Mouse (Mus musculus): ENCODE data around the gene Gnl3l.

DNA sequence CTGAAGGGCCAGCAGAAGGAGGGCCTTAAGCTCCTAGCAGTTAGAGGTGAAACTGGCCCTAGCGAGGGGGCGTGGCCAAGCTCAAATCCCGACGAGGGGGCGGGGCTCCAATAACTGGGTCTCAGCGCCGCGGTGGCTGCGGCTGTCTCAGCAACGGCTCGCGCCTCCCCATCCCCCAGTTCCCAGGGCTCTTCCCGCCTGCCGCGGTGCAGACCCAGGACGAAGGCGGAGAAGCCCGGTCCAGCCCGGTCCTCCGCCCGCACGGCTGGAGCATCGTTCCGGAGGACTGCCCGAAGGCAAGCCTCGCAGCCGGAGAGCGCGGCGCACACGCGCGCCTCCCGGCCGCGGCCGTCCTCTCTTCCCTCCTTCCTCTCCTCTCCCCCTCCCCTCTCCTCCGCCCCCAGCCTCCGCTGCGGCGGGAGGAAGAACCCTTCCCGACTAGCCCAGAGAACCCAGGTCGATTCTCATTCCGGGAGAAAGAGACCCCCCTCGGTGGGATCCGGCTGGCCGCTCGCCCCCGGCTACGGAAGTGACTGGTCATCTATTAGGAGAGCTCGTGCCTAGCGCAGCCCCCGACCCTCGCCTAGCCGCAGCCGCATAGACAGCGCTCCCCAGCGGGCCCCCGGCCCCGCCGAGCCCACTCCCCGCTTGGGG is 29.8 kb upstream of the Gnl3l start:
- TF ChIP-seq GATA1 (IDR thresholded peaks at IDR 0.05; ENCODE audit: borderline replicate concordance, low read length): no peak
- TF ChIP-seq FLI1 (IDR thresholded peaks at IDR 0.05; ENCODE audit: low read length): no peak
